Mouse (Mus musculus) kidney, postnatal 36 days (tissue): ENCODE data around the gene Dhx40.
"Not testable (repeated sequence)": the region's sequence is repeated elsewhere in the genome, so short reads cannot be mapped to it uniquely, and the experiment has no call there.

ENCODE experiments used
- DNase-seq, 2 experiments: peaks; one replicate each; pipeline ENCODE4 v3.0.0; 2021 to 2022; ENCODE audit warnings: mixed read lengths in 2 of 2

Gene Dhx40

DNA sequence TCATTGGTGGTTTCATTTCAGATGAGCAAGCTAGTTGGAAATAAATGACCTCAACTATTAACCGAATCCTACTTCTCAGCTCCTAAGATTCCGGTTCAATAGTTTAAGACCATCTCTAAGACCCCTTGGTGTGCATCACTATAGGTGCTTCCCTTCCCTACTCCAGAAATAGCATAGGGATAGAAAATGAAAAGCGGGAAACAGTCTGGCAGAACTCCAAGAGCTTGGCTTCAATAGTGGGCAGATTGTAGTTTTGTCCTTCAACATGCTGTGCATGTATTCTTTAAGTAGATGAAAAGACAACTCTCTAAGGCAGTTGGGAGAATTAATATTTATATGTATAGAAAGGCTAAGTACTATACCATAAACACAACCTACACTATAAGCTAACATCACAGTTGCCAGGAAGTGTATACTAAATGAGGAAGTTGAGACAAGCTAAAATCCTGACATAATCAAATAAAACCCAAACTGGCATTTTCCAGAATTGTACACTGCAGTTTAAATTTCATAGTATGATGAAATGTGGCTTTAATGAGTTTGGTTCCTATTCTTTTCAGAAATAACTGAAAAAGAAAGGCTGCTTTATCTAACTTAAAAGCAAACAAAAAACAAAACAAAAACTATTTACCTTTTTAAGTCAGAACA lies 57.6 kb downstream of the Dhx40 start:
- peak in 1 of 2 experiments; percentile 24 for DNase-seq

DNA sequence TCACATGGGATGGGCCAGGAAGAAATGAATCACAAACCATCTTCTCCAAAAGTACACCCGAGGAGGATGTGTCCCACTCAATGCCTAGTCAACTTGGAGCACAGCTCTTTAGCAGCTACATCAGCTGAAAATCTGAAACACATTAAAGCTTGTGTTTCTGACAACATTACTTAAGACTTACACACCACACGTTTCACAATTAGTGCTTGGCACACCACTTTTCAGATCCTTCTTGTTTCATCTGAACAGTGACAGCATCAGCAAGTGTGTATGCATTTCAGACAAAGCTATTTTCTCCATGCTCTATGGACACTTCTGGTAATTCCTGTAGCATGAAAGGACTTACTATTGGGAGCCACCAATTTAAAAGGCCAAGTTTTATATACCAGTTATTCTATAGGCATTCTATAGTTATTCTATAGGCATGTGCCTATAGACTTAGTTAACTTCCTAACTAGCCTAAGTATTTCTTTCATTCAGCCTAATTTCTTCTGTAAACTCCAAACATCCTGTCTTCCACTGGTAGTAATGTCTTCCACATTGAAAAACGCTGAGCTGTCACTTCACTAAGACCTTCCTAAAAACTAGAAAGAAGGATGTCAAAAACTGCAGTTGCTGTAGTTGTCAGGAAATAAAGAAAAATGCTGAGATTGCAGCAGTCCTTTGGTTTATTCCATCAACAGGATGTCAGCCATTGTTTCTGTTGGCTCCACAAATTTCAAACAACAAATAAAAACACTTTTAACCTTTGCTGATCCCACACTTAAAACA lies 61.7 kb downstream of the Dhx40 start:
- no peak for DNase-seq

DNA sequence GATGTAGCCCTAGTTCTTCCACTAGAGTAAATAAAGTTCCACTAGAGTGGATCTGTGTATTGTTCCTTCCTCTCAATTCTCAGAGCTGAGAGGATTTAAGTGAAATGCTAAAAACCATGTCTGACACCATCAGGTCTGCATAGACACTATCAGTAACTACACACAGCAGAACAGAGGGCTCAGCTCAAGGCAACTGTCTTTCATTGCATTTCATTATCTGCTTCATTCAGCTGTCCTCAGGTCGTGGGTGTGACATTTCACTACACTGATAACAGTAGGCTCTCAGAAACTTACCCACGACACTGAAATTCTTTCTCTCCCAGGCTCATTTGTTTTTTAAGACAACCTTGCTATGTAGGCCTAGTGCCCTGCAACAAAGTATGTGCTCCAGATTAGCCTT lies 64.9 kb downstream of the Dhx40 start:
- no peak for DNase-seq

DNA sequence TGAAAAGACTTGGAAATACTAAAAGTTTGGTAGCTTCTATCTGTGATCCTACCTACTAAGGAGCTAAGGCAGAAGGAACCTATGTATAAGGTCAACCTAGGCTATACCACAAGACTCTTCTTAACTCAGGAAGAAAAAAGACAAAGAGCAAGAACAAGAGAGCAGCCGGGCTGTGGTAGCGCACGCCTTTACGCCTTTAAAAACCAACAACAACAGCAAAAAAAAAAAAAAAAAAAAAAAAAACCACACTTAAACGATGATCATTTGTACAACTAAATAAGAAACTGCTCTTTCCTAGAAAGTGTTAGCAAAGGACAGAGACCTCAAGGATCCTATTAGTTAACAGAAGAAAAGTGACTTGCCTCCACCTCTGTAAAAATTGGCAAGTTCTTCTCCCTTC lies 66.0 kb downstream of the Dhx40 start:
- DNase-seq = no peak

DNA sequence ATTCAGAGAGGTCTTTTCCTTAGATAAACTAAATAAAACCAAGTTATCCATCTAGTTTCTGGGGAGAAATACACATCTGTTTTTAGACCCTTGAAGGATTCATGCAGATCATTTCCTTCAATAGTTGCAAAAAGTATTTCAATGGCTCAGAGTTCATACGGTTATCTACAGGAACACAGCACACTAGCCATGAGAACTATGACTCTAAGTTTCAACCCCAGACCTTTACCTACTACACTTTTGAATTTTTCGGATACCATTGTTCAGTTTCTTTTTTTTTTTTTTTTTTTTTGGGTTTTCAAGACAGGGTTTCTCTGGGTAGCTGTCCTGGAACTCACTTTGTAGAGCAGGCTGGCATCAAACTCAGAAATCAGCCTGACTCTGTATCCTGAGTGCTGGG lies 68.1 kb downstream of the Dhx40 start:
- no peak for DNase-seq

DNA sequence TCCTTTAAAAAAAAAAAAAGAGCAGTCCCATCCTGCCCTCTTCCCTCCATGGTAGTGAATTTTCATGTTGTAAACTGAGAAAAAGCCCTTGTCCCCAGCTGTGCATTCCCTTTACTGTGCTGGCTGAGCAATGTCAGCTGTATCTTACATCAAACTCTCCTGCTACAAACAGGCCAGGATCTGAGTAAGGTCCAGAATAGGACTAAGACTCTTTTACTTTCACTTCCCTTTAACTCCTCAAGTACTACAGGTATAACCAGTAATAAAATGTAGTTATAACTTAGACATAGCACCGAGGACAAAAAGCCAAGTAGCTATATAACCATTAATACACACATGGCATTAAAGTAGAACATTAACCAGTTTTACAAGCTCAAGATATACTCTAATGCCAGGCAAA lies 68.6 kb downstream of the Dhx40 start:
- no peak for DNase-seq

DNA sequence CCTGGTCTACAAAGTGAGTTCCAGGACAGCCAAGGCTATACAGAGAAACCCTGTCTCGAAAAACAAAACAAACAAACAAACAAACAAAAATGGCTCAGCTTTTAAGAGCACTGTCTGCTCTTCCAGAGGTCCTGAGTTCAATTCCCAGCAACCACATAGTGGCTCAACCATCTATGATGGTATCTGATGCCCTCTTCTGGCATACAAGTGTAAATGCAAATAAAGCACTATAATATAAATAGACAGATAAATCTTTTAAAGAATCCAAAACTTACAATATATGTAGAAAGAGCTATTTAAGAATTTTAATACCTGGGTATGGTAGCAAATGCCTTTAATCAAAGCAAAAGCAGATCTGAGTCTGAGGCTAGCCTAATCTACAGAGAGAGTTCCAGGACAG lies 69.2 kb downstream of the Dhx40 start:
- not testable (repeated sequence) for DNase-seq

DNA sequence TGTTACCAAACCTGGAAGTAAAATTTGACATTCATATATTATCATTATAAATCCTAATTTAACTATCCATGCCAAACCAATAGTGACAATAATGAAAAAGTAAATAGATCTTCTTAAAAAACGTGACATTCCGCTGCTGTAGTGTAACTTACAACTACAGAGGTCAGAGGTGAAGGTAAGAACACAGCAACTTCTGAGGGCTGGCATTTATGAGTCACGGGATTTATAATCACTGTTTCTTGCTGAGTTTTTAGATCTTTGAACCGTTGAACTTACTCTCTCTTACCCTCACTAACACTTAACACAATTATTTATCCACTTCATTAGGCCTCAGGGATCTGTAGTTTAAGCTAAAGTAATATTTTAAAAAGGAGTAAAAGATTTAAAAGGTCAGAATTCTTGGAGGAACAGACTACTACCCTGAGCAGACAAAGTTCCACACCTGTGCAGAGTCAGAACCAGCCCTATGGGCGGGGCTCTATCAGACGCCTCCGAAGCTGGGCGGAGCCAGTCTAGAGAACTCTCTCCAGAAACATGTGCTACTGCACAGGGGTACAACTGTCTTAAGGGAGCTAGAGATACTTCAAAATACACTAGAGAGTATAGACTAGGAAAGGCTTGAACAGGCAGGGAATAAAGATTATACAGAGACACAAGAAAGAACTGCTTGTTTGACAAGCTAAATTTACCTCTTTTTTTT lies 70.1 kb downstream of the Dhx40 start:
- peak; percentile 42 to 67 for DNase-seq

DNA sequence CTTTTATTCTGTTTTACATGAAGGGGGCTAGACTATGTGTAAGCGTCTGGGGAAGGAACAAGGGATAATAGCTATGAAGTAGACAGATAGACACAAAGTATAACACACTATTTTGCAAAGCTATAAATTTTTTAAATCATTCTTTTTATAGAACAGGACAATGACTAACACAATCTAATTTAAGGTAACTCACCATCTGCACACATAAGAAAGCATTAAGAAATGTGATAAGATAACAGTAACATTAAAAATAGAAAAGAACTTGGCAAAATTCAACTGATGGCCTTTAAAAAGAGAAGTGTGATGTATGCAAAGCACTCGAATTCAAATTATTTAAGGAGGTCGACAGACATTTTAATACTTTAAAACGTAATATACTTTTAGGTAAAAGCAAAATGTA lies 72.6 kb downstream of the Dhx40 start:
- DNase-seq = no peak

DNA sequence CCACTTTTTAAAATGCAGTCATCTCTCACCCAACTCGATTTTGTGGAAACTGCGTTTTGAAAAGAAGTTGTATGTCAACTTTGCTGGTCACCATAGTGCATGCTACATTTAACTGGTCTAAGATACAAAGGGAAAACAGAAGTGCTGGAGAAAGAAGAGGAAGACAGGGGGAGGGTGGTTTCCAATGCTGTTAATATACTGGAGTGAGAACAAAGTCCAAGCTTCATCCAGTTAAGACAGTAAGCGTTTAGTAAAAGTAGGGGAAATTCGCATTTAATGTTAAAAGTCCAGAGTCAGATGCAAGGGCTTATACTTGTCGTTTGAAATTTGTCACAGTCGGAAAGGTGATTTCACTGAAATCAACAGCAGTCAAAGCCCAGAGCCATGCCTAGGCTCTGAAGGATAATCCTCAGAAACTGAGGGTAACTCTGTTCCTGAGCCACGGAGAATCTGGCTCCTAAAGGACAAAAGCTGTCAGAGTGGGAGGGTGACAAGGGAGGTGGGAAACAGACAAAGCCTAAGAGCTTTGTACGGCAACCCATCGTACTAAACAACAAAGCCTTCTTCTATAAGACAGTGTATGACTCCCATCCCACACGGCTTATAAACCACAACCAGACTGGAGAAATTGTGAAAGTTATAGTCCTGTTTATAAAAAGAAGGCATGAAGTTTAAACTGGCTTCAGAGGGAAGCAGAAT lies 73.2 kb downstream of the Dhx40 start:
- DNase-seq = peak in 1 of 2 experiments; percentile 50

DNA sequence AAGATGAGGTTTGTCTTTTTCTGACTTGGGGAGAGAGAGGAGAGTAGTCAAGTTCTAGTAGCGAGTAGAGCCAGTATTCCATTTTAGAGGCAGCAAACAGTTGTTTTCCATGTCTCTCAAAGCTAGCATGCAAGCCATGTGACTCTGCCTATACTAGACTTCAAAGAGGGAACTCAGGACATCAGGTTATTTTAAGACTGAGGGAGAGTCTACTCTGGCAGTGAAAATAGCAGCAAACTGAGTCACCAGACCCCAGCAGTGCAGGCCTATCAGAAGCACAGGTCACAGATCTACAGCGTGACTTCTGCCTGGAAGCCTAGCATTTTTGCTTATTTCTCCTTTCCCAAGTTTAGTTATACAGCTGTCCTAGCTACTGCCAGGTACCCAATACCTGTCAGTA lies 76.1 kb downstream of the Dhx40 start:
- no peak for DNase-seq

DNA sequence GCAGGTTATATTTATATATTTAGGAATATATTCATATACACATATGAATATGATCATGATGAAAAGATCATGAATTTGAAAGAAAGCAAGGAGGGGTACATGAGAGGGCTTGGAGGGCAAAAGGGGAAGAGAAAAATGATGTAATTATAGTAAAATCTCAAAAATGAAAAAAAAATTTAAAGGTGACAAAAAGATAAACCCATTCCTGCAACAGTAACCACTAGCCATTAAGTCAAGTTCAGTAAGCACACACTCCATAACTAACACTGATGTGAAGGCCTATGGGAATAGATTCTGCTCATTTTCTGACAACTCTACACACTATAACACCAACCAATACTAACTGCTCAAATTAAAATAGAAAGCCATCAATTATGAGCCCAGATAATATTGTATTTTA lies 81.9 kb downstream of the Dhx40 start:
- DNase-seq = no peak

DNA sequence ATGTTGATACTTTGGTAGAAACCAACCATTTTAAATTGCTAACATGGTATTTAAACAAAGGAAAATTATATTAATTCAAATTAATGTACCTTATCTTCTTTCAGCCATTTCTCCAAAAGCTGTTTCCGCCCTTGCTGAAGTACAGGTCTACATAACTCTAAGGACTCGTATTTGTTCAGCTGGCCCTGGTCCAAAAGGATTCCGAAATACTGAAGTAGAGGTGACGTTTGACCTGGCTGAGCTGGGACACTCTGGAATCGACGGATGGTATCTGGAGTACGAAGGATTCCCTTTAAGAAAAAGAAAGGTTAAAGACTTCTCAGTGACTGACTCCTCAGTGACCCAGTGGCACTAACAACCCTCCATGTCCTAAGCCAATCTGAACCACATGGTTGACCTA lies 82.6 kb downstream of the Dhx40 start:
- DNase-seq = peak; percentile 30 to 33

DNA sequence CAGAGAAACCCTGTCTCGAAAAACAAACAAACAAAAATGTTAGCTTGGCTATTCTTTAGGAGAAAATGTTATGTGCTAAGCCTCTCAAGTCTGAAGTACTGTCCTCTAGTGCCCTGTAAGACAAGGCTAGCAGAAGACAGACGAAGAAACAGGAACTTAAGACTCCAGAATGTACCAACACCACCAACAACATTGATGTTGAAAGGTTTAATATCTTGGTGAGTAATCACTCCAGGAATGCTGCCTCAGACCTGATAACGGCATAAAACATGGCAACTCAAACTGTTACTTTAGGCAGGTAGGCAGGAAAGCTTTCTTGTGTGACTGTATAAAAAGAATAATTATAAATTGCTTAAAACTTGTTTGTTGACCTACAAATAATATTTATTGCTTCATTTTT lies 83.5 kb downstream of the Dhx40 start:
- no peak for DNase-seq

DNA sequence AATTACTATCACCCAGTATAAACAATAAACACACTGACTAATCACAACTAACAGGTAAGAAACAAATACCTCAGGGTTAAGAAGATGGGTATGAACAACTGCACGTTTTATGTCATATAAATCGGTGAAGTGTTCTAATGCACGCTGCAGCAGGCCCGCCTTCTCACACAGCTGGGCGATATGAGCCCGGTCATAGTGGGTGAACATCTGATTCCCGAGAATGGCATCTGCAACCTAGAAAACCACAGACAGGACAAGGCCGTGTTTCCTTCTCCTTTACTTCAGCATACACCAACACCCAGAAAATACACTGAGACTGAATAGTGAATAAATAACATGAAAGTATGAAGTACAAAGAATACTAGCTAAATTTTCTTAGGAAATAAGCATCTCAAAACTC lies 88.2 kb downstream of the Dhx40 start:
- no peak for DNase-seq
